Mouse (Mus musculus) forebrain, embryonic 14.5 days (tissue): ENCODE results near the gene Tbx10. TPM values are rescaled to one million over a fixed set of nuclear protein-coding genes. Genes with fewer than 3 reads are reported as not detected.
"Not testable (repeated sequence)": the region's sequence is repeated elsewhere in the genome, so short reads cannot be mapped to it uniquely, and the experiment has no call there.

Experiments
- ATAC-seq: fragments of 200-750 bp; cut with Nextera tagmentation; 2 replicates; pipeline ENCODE4 v1.8.0; 2017; ENCODE audit warnings: mild to moderate bottlenecking, moderate library complexity
- DNase-seq: peaks from one replicate; pipeline ENCODE4 v3.0.0-alpha.2; 2015; ENCODE audit warnings: low spot score
- H3K27ac ChIP-seq: fragments of 300-500 bp; sonication (generic); 2 replicates; pipeline ENCODE4 v1.5.1; 2014; ENCODE audit warnings: low read depth, mild to moderate bottlenecking, control low read depth, low read length, moderate library complexity
- H3K27me3 ChIP-seq: fragments of 300-500 bp; sonication (generic); replicated peaks from 2 replicates; pipeline ENCODE4 v1.6.1; 2014; ENCODE audit warnings: low read length, control low read depth, mixed read lengths; ENCODE audit not compliant: control insufficient read depth, insufficient read depth
- H3K36me3 ChIP-seq: fragments of 300-500 bp; sonication (generic); 2 replicates; pipeline ENCODE4 v1.6.1; 2014; ENCODE audit warnings: low read length, control low read depth; ENCODE audit not compliant: control insufficient read depth, insufficient read depth
- H3K4me1 ChIP-seq: fragments of 300-500 bp; sonication (generic); 2 replicates; pipeline ENCODE4 v1.6.1; 2014; ENCODE audit warnings: antibody characterized with exemption, low read length, control low read depth; ENCODE audit not compliant: control insufficient read depth, insufficient read depth
- H3K4me2 ChIP-seq: fragments of 300-500 bp; sonication (generic); 2 replicates; pipeline ENCODE4 v1.6.1; 2014; ENCODE audit warnings: mild to moderate bottlenecking, control low read depth, low read length
- H3K4me3 ChIP-seq: fragments of 300-500 bp; sonication (generic); 2 replicates; pipeline ENCODE4 v1.5.1; 2014; ENCODE audit warnings: low read depth, low read length, control low read depth
- H3K9ac ChIP-seq: fragments of 300-500 bp; sonication (generic); 2 replicates; pipeline ENCODE4 v1.6.1; 2014; ENCODE audit warnings: mild to moderate bottlenecking, low read length, control low read depth, moderate library complexity
- H3K9me3 ChIP-seq: fragments of 300-500 bp; sonication (generic); replicated peaks from 2 replicates; pipeline ENCODE4 v1.6.1; 2016; ENCODE audit warnings: low read length, control low read depth, mixed read lengths; ENCODE audit not compliant: control insufficient read depth
- WGBS: fragments of 180-500 bp; shearing (Covaris S2); extraction: QIAGEN DNeasy Blood & Tissue Kit; methylation state at CpG from one replicate; pipeline ENCODE4 v1.1.7; 2014; 5-methylcytosine and 5-hydroxymethylcytosine counted together
- polyA plus RNA-seq: library from polyadenylated mRNA; unstranded; fragments of >200 nt; fragmentation: Nextera tagmentation; extraction: Ambion mirVana; gene quantifications from 2 replicates; pipeline ENCODE4 v1.2.1, GENCODE M21; 2014

The Tbx10 gene
- polyA plus RNA-seq, 1 experiment from 2014 or later, result not detected

- 68% methylated on average over 11 of the region's 11 CpGs for WGBS
- ATAC-seq (no peak), DNase-seq (peak; percentile 15)
- Histone ChIP-seq H3K27ac (no peak overlapping the region), H3K36me3 (no peaks in the 10 kb centered on the region), H3K4me2 (no peak overlapping the region), H3K27me3 (no peaks in the 10 kb centered on the region), H3K9me3 (no peaks in the 10 kb centered on the region), H3K4me3 (no peak overlapping the region), H3K4me1 (no peaks in the 10 kb centered on the region), H3K9ac (no peak overlapping the region)
These were observed 26.0 kb upstream of the Tbx10 start for GRCm38 (mm10) chr19:3966330-3967075.

DNA sequence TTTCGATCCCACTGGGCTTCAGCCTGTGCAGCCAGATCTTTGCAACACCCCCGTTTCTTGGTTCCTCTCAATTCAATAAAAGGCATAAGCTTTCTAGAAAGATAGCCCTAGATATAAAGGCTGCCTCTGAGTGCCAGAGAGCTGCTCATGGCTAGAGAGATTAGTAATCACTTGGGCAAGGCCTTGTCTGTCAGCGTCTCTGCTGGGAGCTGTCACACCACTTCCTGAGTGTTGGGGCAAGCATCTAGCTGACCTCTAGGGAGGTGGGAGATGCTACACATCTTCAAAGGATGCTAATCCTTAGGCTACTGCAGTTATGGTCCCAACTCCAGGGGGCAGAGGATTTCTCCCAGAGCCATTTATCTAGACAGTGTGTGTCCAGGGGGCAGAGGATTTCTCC lies 25.3 kb upstream of the Tbx10 start:
- DNase-seq, result no peak
- 83% methylated on average over 3 of the region's 3 CpGs for WGBS

DNA sequence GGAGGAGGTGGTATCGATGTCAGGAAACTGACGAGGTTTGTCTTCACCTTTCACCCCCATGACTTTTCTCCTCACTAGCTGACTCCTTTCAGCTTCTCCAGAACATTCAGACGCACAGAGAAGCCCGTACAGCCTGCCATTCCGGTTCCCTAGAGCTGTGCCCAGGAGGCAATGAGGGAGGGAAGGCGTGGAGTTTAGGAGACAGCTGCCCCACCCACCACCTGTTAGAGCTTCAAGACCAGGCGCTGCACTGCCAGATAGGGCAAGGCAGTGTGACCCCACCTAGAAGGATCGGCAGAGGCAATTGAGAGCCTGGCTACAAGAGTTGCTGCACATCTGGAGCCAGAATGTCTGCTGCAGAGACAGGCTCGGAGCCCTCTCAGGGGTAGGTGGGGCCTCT lies 20.3 kb upstream of the Tbx10 start, which contains the start of gene Aldh3b2:
Gene Aldh3b2 (plus strand): TSS at position 100 of the 400 bp plus-strand sequence.
- Histone ChIP-seq H3K4me1 (no peaks in the 10 kb centered on the region), H3K27ac (no peak within 1 kb of the TSS), H3K9ac (no peak within 1 kb of the TSS), H3K27me3 (no peaks in the 10 kb centered on the region), H3K9me3 (no peaks in the 10 kb centered on the region), H3K36me3 (no peaks in the 10 kb centered on the region), H3K4me2 (no peak within 1 kb of the TSS), H3K4me3 (no peak within 1 kb of the TSS)
- WGBS, result 68% methylated on average over 9 of the region's 9 CpGs
- ATAC-seq (no peak), DNase-seq (no peak)

More for the DNA sequence above, 25.3 kb upstream of the Tbx10 start:
- Histone ChIP-seq H3K4me3 (no peak overlapping the region), H3K9me3 (no peaks in the 10 kb centered on the region), H3K4me1 (no peaks in the 10 kb centered on the region), H3K36me3 (no peaks in the 10 kb centered on the region), H3K4me2 (no peak overlapping the region), H3K27me3 (no peaks in the 10 kb centered on the region), H3K27ac (no peak overlapping the region), H3K9ac (no peak overlapping the region)
- ATAC-seq, result no peak

DNA sequence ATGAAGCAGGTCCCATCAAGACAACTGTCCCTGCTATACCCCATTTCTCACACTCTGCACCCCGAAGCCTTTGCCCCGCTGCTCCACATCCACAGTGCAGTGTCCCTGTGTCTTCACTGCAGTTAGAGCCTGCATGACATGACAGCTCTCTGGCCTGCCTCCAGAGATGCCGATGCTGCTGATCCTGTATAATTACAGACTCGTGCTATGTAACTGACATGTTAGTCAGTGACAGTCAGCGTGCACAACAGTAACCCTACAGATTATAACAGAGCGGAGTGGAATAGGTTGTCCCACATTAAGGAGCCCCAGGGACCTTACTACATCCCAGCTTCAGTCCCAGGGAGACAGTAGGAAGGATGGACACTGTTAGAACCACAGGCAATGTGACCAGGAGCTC lies 17.9 kb upstream of the Tbx10 start:
- not testable (repeated sequence) for H3K4me1 ChIP-seq, DNase-seq, H3K9me3 ChIP-seq, H3K4me2 ChIP-seq, H3K27ac ChIP-seq, H3K4me3 ChIP-seq, H3K27me3 ChIP-seq, ATAC-seq, H3K36me3 ChIP-seq, H3K9ac ChIP-seq
- WGBS, result 61% methylated on average over 6 of the region's 6 CpGs

DNA sequence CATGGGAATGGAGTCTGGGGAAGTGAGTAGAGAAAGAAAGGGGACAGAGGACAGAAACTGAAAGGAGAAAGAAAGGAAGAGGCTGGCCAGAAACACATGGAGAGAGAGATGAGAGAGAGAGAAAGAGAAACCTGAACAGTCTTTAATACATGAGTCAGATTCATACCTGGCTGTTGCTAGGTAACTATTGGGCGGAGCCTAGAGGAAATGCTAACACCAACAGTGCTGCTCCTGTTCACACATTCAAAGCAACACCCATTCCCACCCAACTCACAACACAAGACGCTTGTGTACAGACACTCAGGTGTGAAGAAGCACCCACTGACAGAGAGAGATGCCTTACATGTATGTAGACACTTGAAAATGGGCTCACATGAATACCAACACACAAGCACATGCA lies 16.7 kb upstream of the Tbx10 start:
- no peak for ATAC-seq
- DNase-seq, result no peak
- WGBS, result 78% methylated on average over 2 of the region's 2 CpGs

DNA sequence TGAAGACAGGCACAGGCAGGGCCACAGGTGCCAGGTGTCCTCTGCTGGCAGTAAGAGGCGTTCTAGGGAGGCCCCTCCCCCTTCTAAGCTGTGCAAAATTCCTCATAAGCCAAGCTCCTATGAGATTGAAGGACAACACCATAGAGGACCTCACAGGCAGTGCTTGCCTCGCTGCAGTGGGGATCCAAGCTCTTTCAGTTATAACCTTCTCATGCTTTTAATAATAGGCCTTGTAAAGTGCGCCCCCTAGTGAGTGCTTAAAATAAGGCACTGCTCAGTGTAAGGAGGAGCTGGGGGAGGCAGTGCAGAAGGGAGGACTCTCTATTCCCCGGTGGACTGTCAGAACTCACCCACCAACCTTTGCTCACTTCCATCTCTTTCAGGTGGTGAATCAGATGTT lies 12.2 kb upstream of the Tbx10 start:
- Histone ChIP-seq H3K4me3 (no peak overlapping the region), H3K36me3 (no peaks in the 10 kb centered on the region), H3K9me3 (no peaks in the 10 kb centered on the region), H3K27me3 (no peaks in the 10 kb centered on the region), H3K4me1 (no peaks in the 10 kb centered on the region), H3K9ac (no peak overlapping the region), H3K27ac (no peak overlapping the region), H3K4me2 (no peak overlapping the region)
- ATAC-seq, result peak; percentile 73
- 16% methylated on average over 4 of the region's 4 CpGs for WGBS
- peak; percentile 91 for DNase-seq

More for the DNA sequence above, 16.7 kb upstream of the Tbx10 start:
- Histone ChIP-seq H3K4me1 (no peaks in the 10 kb centered on the region), H3K27me3 (no peaks in the 10 kb centered on the region), H3K27ac (no peak overlapping the region), H3K36me3 (no peaks in the 10 kb centered on the region), H3K9me3 (no peaks in the 10 kb centered on the region), H3K4me2 (no peak overlapping the region), H3K4me3 (no peak overlapping the region), H3K9ac (no peak overlapping the region)

DNA sequence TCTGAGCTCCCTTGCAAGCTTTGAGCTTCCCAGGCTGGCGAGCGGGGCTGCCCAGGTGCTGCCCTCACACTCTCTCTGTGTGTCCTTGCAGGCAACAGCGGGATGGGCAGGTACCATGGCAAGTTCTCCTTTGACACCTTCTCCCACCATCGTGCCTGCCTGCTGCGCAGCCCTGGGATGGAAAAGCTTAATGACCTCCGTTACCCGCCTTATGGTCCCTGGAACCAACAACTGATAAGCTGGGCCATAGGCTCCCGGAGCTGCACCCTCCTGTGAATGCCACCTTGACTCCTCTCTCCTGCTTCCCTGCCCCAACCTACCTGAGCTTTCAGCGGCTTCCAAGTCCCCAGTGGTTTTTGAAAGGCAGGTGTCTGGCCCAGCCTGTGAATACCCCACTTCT lies 11.6 kb upstream of the Tbx10 start:
- DNase-seq, result no peak
- no peaks in the 10 kb centered on the region for H3K4me1 ChIP-seq
- H3K27ac ChIP-seq, result no peak overlapping the region
- H3K4me2 ChIP-seq, result no peak overlapping the region
- WGBS, result 80% methylated on average over 9 of the region's 9 CpGs
- H3K27me3 ChIP-seq, result no peaks in the 10 kb centered on the region
- H3K9me3 ChIP-seq, result no peaks in the 10 kb centered on the region
- no peak overlapping the region for H3K9ac ChIP-seq
- ATAC-seq, result no peak
- no peaks in the 10 kb centered on the region for H3K36me3 ChIP-seq
- H3K4me3 ChIP-seq, result no peak overlapping the region

- H3K9ac ChIP-seq, result no peak overlapping the region
- 33% methylated on average over 9 of the region's 9 CpGs for WGBS
- H3K36me3 ChIP-seq, result no peaks in the 10 kb centered on the region
- H3K4me2 ChIP-seq, result no peak overlapping the region
- ATAC-seq (no peak), DNase-seq (no peak)
- no peak overlapping the region for H3K4me3 ChIP-seq
- H3K27me3 ChIP-seq, result no peaks in the 10 kb centered on the region
- no peaks in the 10 kb centered on the region for H3K9me3 ChIP-seq
- no peak overlapping the region for H3K27ac ChIP-seq
- H3K4me1 ChIP-seq, result no peaks in the 10 kb centered on the region
These were observed 8.9 kb upstream of the Tbx10 start for GRCm38 (mm10) chr19:3983527-3984200.

DNA sequence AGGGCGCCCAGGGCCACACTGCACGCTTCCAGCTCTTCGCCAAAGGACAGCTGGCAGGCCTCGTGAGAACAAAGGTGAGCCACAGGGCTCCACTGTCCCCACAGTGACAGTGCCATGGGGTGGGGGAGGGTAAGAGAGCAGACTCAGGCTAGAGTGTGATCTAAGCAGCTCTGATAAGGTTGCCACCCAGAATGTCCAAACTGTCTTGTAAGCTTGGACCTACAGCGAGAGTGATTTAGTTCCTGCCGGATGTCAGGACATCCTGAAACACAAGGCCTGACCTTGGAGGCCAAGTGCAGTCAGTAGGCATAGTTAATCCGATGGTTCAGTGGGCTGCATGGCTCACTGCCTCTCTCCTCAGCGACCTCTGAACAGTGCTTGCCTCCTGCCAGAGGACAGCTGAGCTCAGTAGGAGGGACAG lies 7.3 kb upstream of the Tbx10 start:
- H3K4me2 ChIP-seq, result no peak overlapping the region
- no peaks in the 10 kb centered on the region for H3K36me3 ChIP-seq
- H3K4me3 ChIP-seq, result no peak overlapping the region
- H3K27me3 ChIP-seq, result no peaks in the 10 kb centered on the region
- H3K27ac ChIP-seq, result no peak overlapping the region
- no peak for DNase-seq
- no peak overlapping the region for H3K9ac ChIP-seq
- no peak for ATAC-seq
- no peaks in the 10 kb centered on the region for H3K4me1 ChIP-seq
- no peaks in the 10 kb centered on the region for H3K9me3 ChIP-seq
- 39% methylated on average over 8 of the region's 8 CpGs for WGBS
